Mouse (Mus musculus) layer of hippocampus, postnatal 36 days (tissue): ENCODE data around the gene U2af1l4. TPM values are rescaled to one million over a fixed set of nuclear protein-coding genes. Genes with fewer than 3 reads are reported as not detected.
A peak's percentile ranks its signal among the peaks of the same experiment; 100 is the strongest.

Source experiments
- DNase-seq, 2 experiments: peaks; one replicate each; pipeline ENCODE4 v3.0.0; 2022
- microRNA-seq, 2 experiments: library from miRNA; unstranded; fragments of <30 nt; microRNA quantifications; one replicate each; pipeline ENCODE4 v1.2.0; 2021
- total RNA-seq, 2 experiments: library from RNA; stranded (reverse); gene quantifications; 2 replicates each; pipeline ENCODE4 v1.2.3; 2021

The U2af1l4 gene
- total RNA-seq, 2 experiments from 2014 or later = 69.0 to 72.2 TPM

DNA sequence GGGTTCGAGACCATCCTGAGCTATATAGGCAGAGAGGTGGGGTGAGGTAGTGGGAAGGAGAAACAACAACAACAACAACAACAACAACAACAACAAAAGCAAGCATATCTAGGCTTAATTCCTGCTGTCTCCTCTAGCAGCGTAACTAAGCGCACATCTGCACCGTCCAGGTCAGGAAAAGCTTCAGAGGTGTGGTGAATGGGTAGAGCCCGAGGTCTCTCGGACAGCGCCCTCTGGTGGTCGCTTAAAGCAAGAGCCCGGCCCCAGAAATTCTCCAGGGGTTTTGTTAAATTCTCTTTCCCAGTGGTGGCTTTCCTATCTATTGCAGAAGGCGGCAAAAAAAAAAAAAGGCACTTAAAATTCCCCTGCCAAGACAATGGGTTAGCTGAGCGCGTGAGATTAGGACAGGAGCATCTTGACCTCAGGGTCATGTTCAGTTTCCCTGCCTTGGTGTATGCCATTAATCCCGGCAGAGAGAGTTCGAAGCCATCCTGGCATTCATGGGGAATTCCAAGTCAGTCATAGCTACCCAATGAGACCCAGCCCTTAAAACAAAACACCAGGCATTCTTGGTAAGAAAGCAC lies 50.5 kb downstream of the U2af1l4 start:
- peak; percentile 18 to 32 for DNase-seq

DNA sequence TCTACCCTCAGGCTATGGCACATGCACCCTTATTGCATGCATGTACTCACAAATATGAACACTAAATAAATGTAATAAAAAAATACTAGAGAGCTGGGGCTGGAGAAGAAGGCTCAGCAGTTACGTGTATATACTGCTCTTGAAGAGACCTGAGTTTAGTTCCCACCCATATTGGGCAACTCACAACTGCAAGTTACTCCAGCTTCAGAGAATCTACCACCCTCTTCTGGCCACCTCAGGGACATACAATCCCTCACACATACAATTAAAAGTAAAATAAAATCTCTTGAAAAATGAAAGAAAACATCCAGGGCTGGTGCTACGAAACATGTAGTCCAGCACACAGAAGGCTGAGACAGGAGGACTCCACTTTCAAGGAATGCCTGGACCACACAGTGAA lies 51.4 kb downstream of the U2af1l4 start:
- no peak for DNase-seq

Small RNA genes within 50 kb of the gene (microRNA-seq; reads per million reads assigned to microRNA genes)
- 0.63 to 0.90 reads per million in 2 experiments for gene Gm38670
- 1.1 to 1.2 reads per million in 2 experiments for gene Mir3569

Other genes starting within 250 kb of the U2af1l4 start
- 10 to 100 TPM; 10.5 to 12.7 TPM for gene Syne4, start 248.5 kb upstream of the U2af1l4 start, total RNA-seq
- gene E130208F15Rik, start 241.6 kb upstream of the U2af1l4 start, total RNA-seq = under 1 TPM; 0.28 to 0.40 TPM
- gene Sdhaf1, start 239.4 kb upstream of the U2af1l4 start, total RNA-seq = 1 to 10 TPM; 6.6 to 7.4 TPM
- 10 to 100 TPM; 29.3 to 30.7 TPM for gene Lrfn3, start 200.5 kb upstream of the U2af1l4 start, total RNA-seq
- gene Tyrobp, start 149.5 kb upstream of the U2af1l4 start, total RNA-seq = 10 to 100 TPM; 27.4 to 30.2 TPM
- gene Hcst, start 143.4 kb upstream of the U2af1l4 start, total RNA-seq = not detected
- 1 to 10 TPM; 3.1 to 3.4 TPM for gene Nfkbid, start 141.6 kb upstream of the U2af1l4 start, total RNA-seq
- 1,000 to 10,000 TPM; 1,244 to 1,325 TPM for gene Aplp1, start 117.8 kb upstream of the U2af1l4 start, total RNA-seq
- gene Kirrel2, start 105.6 kb upstream of the U2af1l4 start, total RNA-seq = 10 to 100 TPM; 12.3 to 21.0 TPM
- gene Nphs1, start 105.0 kb upstream of the U2af1l4 start, total RNA-seq = 1 to 10 TPM; 1.2 TPM
- gene Prodh2, start 69.7 kb upstream of the U2af1l4 start, total RNA-seq = under 1 TPM in 1 of 2 experiments, not detected in 1; 0.73 TPM
- gene Arhgap33, start 28.2 kb upstream of the U2af1l4 start, total RNA-seq = 100 to 1,000 TPM; 104 to 111 TPM
- 1 to 10 TPM; 3.3 to 3.7 TPM for gene Hspb6, start 11.1 kb upstream of the U2af1l4 start, total RNA-seq
- gene Proser3, start 11.0 kb upstream of the U2af1l4 start, total RNA-seq = 1 to 10 TPM; 5.7 to 6.9 TPM
- gene Lin37, start 3.5 kb upstream of the U2af1l4 start, total RNA-seq = 10 to 100 TPM; 46.4 to 50.1 TPM
- 10 to 100 TPM; 10.9 to 11.1 TPM for gene Gm49396, start within 50 bp of the U2af1l4 start, total RNA-seq
- 10 to 100 TPM; 79.8 to 92.4 TPM for gene Psenen, start 326 bp downstream of the U2af1l4 start, total RNA-seq
- gene Igflr1, start 2.1 kb downstream of the U2af1l4 start, total RNA-seq = 1 to 10 TPM; 5.5 to 7.0 TPM
- gene Kmt2b, start 25.4 kb downstream of the U2af1l4 start, total RNA-seq = 10 to 100 TPM; 42.3 to 53.4 TPM
- gene Zbtb32, start 35.6 kb downstream of the U2af1l4 start, total RNA-seq = not detected
- under 1 TPM in 1 of 2 experiments, not detected in 1; 0.25 TPM for gene Upk1a, start 49.5 kb downstream of the U2af1l4 start, total RNA-seq
- 100 to 1,000 TPM; 609 to 715 TPM for gene Cox6b1, start 62.9 kb downstream of the U2af1l4 start, total RNA-seq
- gene Etv2, start 72.6 kb downstream of the U2af1l4 start, total RNA-seq = not detected
- gene Rbm42, start 87.0 kb downstream of the U2af1l4 start, total RNA-seq = 10 to 100 TPM; 72.4 to 76.0 TPM
- 1 to 10 TPM; 4.7 to 5.0 TPM for gene Haus5, start 101.7 kb downstream of the U2af1l4 start, total RNA-seq
- not detected for gene Pmis2, start 108.3 kb downstream of the U2af1l4 start, total RNA-seq
- not detected for gene 2200002J24Rik, start 135.6 kb downstream of the U2af1l4 start, total RNA-seq
- under 1 TPM; 0.35 to 0.70 TPM for gene Atp4a, start 148.9 kb downstream of the U2af1l4 start, total RNA-seq
- gene Tmem147, start 166.2 kb downstream of the U2af1l4 start, total RNA-seq = 100 to 1,000 TPM; 107 to 118 TPM
- not detected for gene Gapdhs, start 180.4 kb downstream of the U2af1l4 start, total RNA-seq
- 1 to 10 TPM; 6.4 to 9.7 TPM for gene Sbsn, start 188.2 kb downstream of the U2af1l4 start, total RNA-seq
- gene Dmkn, start 200.5 kb downstream of the U2af1l4 start, total RNA-seq = under 1 TPM in 1 of 2 experiments, not detected in 1; 0.91 TPM
- not detected for gene Krtdap, start 224.6 kb downstream of the U2af1l4 start, total RNA-seq